In genomic region chr12:77134306-77135010, GRCm38 (mm10) we compare ENCODE assay signal across 19 mouse cellular contexts.
A peak's percentile ranks its signal among the peaks of the same experiment; 100 is the strongest.
DNase-seq lines count a peak whose midpoint lies in the region; ATAC-seq and TF ChIP-seq lines count a peak whose summit lies in the region.
"Had no signal": no experiment of that assay in that cellular context is flagged by ENCODE, and none has a peak within 500 bp of the region (broad histone marks: within the 10 kb centered on the region; RNA-seq: fewer than 3 reads in every experiment).

No protein-coding gene starts in this region.

- DNase-seq in heart, postnatal 0 days (ENCODE audit: low spot score): peak; percentile 7
- DNase-seq in heart, postnatal 25 days (ENCODE audit: low spot score): no peak
- peak; percentile 80 for DNase-seq in G1E (ENCODE audit: low spot score)
- DNase-seq in c-Kit-positive CD71-negative TER-119-negative erythroid progenitor cells, embryonic 14.5 days (ENCODE audit: low read depth): peak; percentile 17
- DNase-seq in hindbrain, embryonic 14.5 days (ENCODE audit: low spot score): no peak
- no peak for DNase-seq in midbrain, embryonic 14.5 days
- DNase-seq: cerebellum, adult 2 months; cerebellum, postnatal 36 days; gastrocnemius, postnatal 36 days; kidney, adult 8-10 months; kidney, postnatal 14 days; left cerebral cortex, postnatal 4 days; lung, adult 2 months; lung, postnatal 4 days; thymus, postnatal 25 days had no signal

- no peaks in the 10 kb centered on the region for H3K36me3 ChIP-seq in heart, postnatal 0 days (replicated peaks; ENCODE audit: control insufficient read depth, insufficient read depth, low read length)
- no peaks in the 10 kb centered on the region for H3K36me3 ChIP-seq in G1E (replicated peaks)
- no peaks in the 10 kb centered on the region for H3K36me3 ChIP-seq in hindbrain, embryonic 14.5 days (replicated peaks; ENCODE audit: control insufficient read depth, insufficient read depth)
- no peaks in the 10 kb centered on the region for H3K36me3 ChIP-seq in midbrain, embryonic 14.5 days (ENCODE audit: control insufficient read depth, insufficient read depth, low read length)
- H3K36me3 ChIP-seq: neural tube, embryonic 12.5 days had no signal

- TF ChIP-seq EP300 in heart, postnatal 0 days (IDR thresholded peaks at IDR 0.05; ENCODE audit: low read depth): no peak

- H3K4me1 ChIP-seq in heart, postnatal 0 days (ENCODE audit: control insufficient read depth, insufficient read depth): peaks cover 8% of the 10 kb centered on the region
- peaks cover 92% of the 10 kb centered on the region for H3K4me1 ChIP-seq in G1E (ENCODE audit: insufficient read depth, low read depth, low read length)
- H3K4me1 ChIP-seq in hindbrain, embryonic 14.5 days (replicated peaks; ENCODE audit: control insufficient read depth, insufficient read depth, low read length): no peaks in the 10 kb centered on the region
- no peaks in the 10 kb centered on the region for H3K4me1 ChIP-seq in midbrain, embryonic 14.5 days (ENCODE audit: control insufficient read depth, insufficient read depth, low read length)
- H3K4me1 ChIP-seq: neural tube, embryonic 12.5 days had no signal

- intact Hi-C loops in heart, postnatal 25 days (cut with DNase I): no loop called here

- TF ChIP-seq CTCF in heart, postnatal 0 days (IDR thresholded peaks at IDR 0.05; ENCODE audit: low read depth): no peak
- TF ChIP-seq CTCF in G1E (IDR thresholded peaks at IDR 0.05; ENCODE audit: low read depth, low read length): no peak

- no peaks in the 10 kb centered on the region for H3K9me3 ChIP-seq in heart, postnatal 0 days (replicated peaks; ENCODE audit: control insufficient read depth, low read length)
- no peaks in the 10 kb centered on the region for H3K9me3 ChIP-seq in G1E (replicated peaks)
- no peaks in the 10 kb centered on the region for H3K9me3 ChIP-seq in hindbrain, embryonic 14.5 days (ENCODE audit: control insufficient read depth, low read length)
- H3K9me3 ChIP-seq in midbrain, embryonic 14.5 days (ENCODE audit: control insufficient read depth, low read length): no peaks in the 10 kb centered on the region
- H3K9me3 ChIP-seq: neural tube, embryonic 12.5 days had no signal

- H3K4me3 ChIP-seq in heart, postnatal 0 days (ENCODE audit: low read depth, low read length): no peak overlapping the region
- peak overlapping the region; percentile 5; the same call in 1 of the 2 replicates for H3K4me3 ChIP-seq in G1E (ENCODE audit: low read depth, low read length)
- no peak overlapping the region for H3K4me3 ChIP-seq in hindbrain, embryonic 14.5 days (replicated peaks; ENCODE audit: low read length)
- H3K4me3 ChIP-seq in midbrain, embryonic 14.5 days (replicated peaks; ENCODE audit: low read depth, low read length): no peak overlapping the region
- H3K4me3 ChIP-seq: neural tube, embryonic 12.5 days had no signal

- H3K27me3 ChIP-seq in heart, postnatal 0 days (ENCODE audit: control insufficient read depth, insufficient read depth, low read length): no peaks in the 10 kb centered on the region
- no peaks in the 10 kb centered on the region for H3K27me3 ChIP-seq in G1E (ENCODE audit: insufficient read depth, low read length)
- no peaks in the 10 kb centered on the region for H3K27me3 ChIP-seq in hindbrain, embryonic 14.5 days (ENCODE audit: control insufficient read depth, insufficient read depth, low read length)
- H3K27me3 ChIP-seq in midbrain, embryonic 14.5 days (ENCODE audit: control insufficient read depth, insufficient read depth, low read length): no peaks in the 10 kb centered on the region
- H3K27me3 ChIP-seq: neural tube, embryonic 12.5 days had no signal

- WGBS in heart, postnatal 0 days: 41% methylated on average over 9 of the region's 9 CpGs
- WGBS in hindbrain, embryonic 14.5 days: 90% methylated on average over 9 of the region's 9 CpGs
- WGBS in midbrain, embryonic 14.5 days: 91% methylated on average over 9 of the region's 9 CpGs

- no peak overlapping the region for H3K9ac ChIP-seq in heart, postnatal 0 days (replicated peaks; ENCODE audit: low read depth, low read length)
- no peak overlapping the region for H3K9ac ChIP-seq in hindbrain, embryonic 14.5 days
- H3K9ac ChIP-seq in midbrain, embryonic 14.5 days (replicated peaks; ENCODE audit: low read length): no peak overlapping the region
- H3K9ac ChIP-seq: neural tube, embryonic 12.5 days had no signal

- no peak; the same call in 1 of the 2 replicates for ATAC-seq in heart, postnatal 0 days (ENCODE audit: insufficient read depth, low read depth)
- peak; percentile 88 for ATAC-seq in G1E (ENCODE audit: extremely low read depth, insufficient number of reproducible peaks, low FRiP score, poor library complexity, severe bottlenecking)
- peak; percentile 38 for ATAC-seq in megakaryocyte, adult 5-6 weeks (ENCODE audit: poor library complexity, severe bottlenecking)
- ATAC-seq in hindbrain, embryonic 14.5 days (ENCODE audit: low FRiP score): no peak
- ATAC-seq in midbrain, embryonic 14.5 days (ENCODE audit: low FRiP score, low TSS enrichment): no peak

- H3K4me2 ChIP-seq in heart, postnatal 0 days (ENCODE audit: low read depth, low read length): no peak overlapping the region
- no peak overlapping the region for H3K4me2 ChIP-seq in hindbrain, embryonic 14.5 days (replicated peaks)
- no peak overlapping the region for H3K4me2 ChIP-seq in midbrain, embryonic 14.5 days (ENCODE audit: low read length)
- H3K4me2 ChIP-seq: liver, embryonic 11.5 days; midbrain, embryonic 11.5 days; neural tube, embryonic 12.5 days had no signal

- no peak overlapping the region for H3K27ac ChIP-seq in heart, postnatal 0 days (ENCODE audit: low read depth)
- H3K27ac ChIP-seq in hindbrain, embryonic 14.5 days: no peak overlapping the region
- no peak overlapping the region for H3K27ac ChIP-seq in midbrain, embryonic 14.5 days (replicated peaks; ENCODE audit: low read depth, low read length)
- H3K27ac ChIP-seq: neural tube, embryonic 12.5 days had no signal

Comparison
In these comparisons a context has a peak if more than half of its experiments do, and no peak if none do; other contexts are left out.
1. DNase-seq: peak in heart, postnatal 0 days (single experiment), G1E (single experiment) and c-Kit-positive CD71-negative TER-119-negative erythroid progenitor cells, embryonic 14.5 days (single experiment); none in heart, postnatal 25 days (single experiment), hindbrain, embryonic 14.5 days (single experiment) and midbrain, embryonic 14.5 days (single experiment).
2. ATAC-seq: peak in G1E (single experiment) and megakaryocyte, adult 5-6 weeks (single experiment); none in heart, postnatal 0 days (single experiment), hindbrain, embryonic 14.5 days (single experiment) and midbrain, embryonic 14.5 days (single experiment).